In the genomic region with DNA sequence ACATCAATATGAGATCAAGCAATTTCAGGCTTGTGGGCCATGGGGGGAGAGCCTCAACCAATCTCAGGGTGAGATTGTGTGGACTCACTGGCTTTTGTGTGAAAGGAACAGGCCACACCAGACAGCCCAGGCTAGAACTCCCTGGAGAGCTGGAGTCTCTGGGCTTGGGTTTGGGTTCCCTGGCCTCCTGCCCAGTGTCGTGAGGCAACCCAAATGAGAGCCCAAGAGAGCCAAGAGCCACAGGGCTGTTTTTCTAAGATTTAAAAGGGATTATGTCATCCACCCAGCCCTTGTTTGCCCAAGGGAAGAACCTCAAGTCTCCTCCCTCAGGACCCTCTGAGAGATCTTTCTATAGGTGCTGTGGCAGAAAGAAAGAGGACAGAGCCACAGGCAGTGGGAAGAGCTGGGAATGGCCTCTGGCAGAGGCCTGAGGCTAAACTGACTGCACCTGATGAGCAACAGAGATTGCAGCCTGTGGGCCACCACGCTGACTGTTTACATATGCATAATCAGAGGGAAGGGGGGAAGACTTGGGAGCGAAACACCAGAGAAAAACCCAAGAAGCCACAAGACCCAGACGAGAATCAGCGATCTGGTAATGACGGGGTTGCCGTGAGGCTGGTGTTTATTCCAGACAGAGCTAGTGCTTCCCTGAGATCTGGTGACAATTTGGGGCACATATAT, we compare ENCODE assay signal across 12 mouse cellular contexts.
DNase-seq lines count a peak whose midpoint lies in the region; ATAC-seq lines count a peak whose summit lies in the region.
"Had no signal": no experiment of that assay in that cellular context is flagged by ENCODE, and none has a peak within 500 bp of the region (broad histone marks: within the 10 kb centered on the region; RNA-seq: fewer than 3 reads in every experiment).

No protein-coding gene starts in this region.

- peaks cover 4% of the 10 kb centered on the region; the same call in 1 of the 2 replicates for H3K4me1 ChIP-seq in lung, embryonic 16.5 days (replicated peaks; ENCODE audit: control insufficient read depth, insufficient read depth, low read length)
- H3K4me1 ChIP-seq: heart, embryonic 15.5 days had no signal

- no peak overlapping the region for H3K9ac ChIP-seq in lung, embryonic 16.5 days (ENCODE audit: low read length)
- H3K9ac ChIP-seq: heart, embryonic 15.5 days had no signal

- H3K9me3 ChIP-seq in lung, embryonic 16.5 days (ENCODE audit: control insufficient read depth, low read length), result no peaks in the 10 kb centered on the region
- H3K9me3 ChIP-seq: heart, embryonic 15.5 days had no signal

- no peaks in the 10 kb centered on the region for H3K27me3 ChIP-seq in lung, embryonic 16.5 days (ENCODE audit: control insufficient read depth, insufficient read depth, low read depth, low read length)
- H3K27me3 ChIP-seq: heart, embryonic 15.5 days had no signal

- H3K36me3 ChIP-seq in lung, embryonic 16.5 days (ENCODE audit: control insufficient read depth, insufficient read depth, low read length), result no peaks in the 10 kb centered on the region
- H3K36me3 ChIP-seq: heart, embryonic 15.5 days had no signal

- ATAC-seq in lung, embryonic 16.5 days (ENCODE audit: low read depth), result peak; percentile 17; the same call in 1 of the 2 replicates
- no peak for ATAC-seq in megakaryocyte-erythroid progenitor cell, adult 5-6 weeks (replicated peaks; ENCODE audit: low FRiP score, low TSS enrichment, poor library complexity, severe bottlenecking)

- H3K4me2 ChIP-seq in lung, embryonic 16.5 days (ENCODE audit: low read depth, low read length), result no peak overlapping the region
- H3K4me2 ChIP-seq: heart, embryonic 15.5 days had no signal

- no peak overlapping the region for H3K27ac ChIP-seq in lung, embryonic 16.5 days (ENCODE audit: low read length)
- H3K27ac ChIP-seq: heart, embryonic 15.5 days had no signal

- H3K4me3 ChIP-seq in lung, embryonic 16.5 days (ENCODE audit: low read length), result no peak overlapping the region
- H3K4me3 ChIP-seq: heart, embryonic 15.5 days had no signal

- DNase-seq in gastrocnemius, adult 18-20 months (ENCODE audit: low spot score), result peak; percentile 23
- DNase-seq in gastrocnemius, postnatal 14 days, result no peak
- DNase-seq in NIH3T3 (ENCODE audit: low read depth), result peak; percentile 67
- peak; percentile 28 for DNase-seq in gastrocnemius, postnatal 25 days
- no peak for DNase-seq in cerebellum, adult 9-10 months
- DNase-seq in right cerebral cortex, adult 2 months (ENCODE audit: low spot score in 2 of 2), result no peak
- DNase-seq: kidney, adult 2 months; midbrain, embryonic 14.5 days; spleen, adult 18-20 months had no signal

- intact Hi-C loops in gastrocnemius, postnatal 14 days (cut with DNase I; ENCODE audit: low total_unique reads), result loop anchor here (5.0 kb wide), 1 partner anchor 36 kb away; no protein-coding TSS in a partner anchor

- WGBS in lung, embryonic 16.5 days, result 46% methylated on average over 7 of the region's 7 CpGs

Comparison
In these comparisons a context has a peak if more than half of its experiments do, and no peak if none do; other contexts are left out.
1. DNase-seq: peak in gastrocnemius, adult 18-20 months (single experiment), NIH3T3 (single experiment) and gastrocnemius, postnatal 25 days (single experiment); none in gastrocnemius, postnatal 14 days (single experiment), cerebellum, adult 9-10 months (single experiment) and right cerebral cortex, adult 2 months (0 of 2).